Mouse (Mus musculus) gastrocnemius, adult 8-10 months (tissue): ENCODE measurements around the gene Plekhg5. TPM values are rescaled to one million over a fixed set of nuclear protein-coding genes. Genes with fewer than 3 reads are reported as not detected.

Experiments
- DNase-seq, 2 experiments: peaks; one replicate each; pipeline ENCODE4 v3.0.0; 2022; ENCODE audit warnings: low spot score in 2 of 2
- total RNA-seq, 4 experiments: library from RNA; stranded (reverse); gene quantifications; 2 replicates each; pipeline ENCODE4 v1.2.4; 2022

Plekhg5 gene
- total RNA-seq, 4 experiments from 2014 or later: 5.2 to 6.1 (median 5.8) TPM

DNA sequence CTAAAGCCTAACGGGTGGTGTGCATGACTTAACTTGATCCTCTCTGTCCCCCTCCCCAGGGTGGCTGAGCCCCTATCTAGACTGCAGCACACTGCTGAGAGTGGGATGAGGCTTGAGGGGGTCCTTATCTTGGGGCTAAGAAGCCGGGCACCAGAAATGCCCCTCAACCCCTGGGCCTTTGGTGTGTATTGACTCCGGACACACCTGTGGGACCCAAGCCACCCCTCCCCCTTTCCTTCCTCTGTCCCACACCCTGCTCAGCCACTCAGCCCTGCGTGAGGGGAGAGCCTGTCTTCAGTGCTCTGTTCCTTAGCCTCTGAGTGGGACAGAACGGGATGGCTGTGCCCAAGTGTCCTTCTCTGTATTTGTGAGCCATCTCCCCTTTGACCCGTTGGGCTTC, 24.6 kb downstream of the Plekhg5 start:
- no peak for DNase-seq

DNA sequence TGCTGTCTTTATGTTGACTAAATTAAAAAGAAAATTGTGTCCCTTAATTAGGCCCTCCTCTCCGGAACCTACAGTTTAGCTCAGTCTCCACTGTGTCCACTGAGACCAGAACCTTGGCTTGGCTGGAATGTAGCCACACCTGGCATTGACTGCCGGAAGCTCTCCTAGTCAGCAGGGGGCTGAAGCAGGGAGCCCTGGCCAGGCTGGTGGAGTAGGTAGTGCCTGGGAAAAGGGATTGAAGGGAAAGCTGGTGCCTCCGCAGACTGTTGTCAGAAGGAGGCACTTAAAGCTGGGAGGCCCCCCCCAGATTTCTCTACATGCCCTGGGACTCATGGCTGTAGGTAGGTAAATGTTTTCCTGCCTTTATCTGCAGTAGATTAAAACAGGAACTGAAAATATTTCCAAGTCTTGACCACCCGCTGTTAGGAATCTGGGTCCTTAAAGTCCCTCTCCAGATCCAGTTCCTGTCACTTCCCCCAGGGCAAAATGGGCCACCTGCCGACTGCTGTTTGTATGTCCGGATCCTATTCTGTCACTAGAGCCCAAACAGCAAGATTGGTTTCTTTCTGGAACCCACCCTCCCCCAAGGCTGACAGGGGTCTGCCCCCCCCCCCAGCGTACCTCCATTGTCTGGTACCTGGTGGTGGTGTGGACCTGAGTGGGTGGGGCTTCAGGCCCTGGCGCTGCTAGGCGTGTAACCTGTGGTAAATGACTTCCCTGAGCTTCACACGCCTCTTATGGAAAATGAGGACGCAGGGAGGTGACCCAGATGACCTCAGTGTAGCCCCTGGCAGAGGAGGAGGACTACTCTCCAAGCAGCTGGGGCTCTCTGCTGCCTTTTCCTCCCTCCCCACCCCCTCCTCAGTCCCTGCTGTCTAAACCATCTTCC, 25.9 kb downstream of the Plekhg5 start:
- no peak for DNase-seq

DNA sequence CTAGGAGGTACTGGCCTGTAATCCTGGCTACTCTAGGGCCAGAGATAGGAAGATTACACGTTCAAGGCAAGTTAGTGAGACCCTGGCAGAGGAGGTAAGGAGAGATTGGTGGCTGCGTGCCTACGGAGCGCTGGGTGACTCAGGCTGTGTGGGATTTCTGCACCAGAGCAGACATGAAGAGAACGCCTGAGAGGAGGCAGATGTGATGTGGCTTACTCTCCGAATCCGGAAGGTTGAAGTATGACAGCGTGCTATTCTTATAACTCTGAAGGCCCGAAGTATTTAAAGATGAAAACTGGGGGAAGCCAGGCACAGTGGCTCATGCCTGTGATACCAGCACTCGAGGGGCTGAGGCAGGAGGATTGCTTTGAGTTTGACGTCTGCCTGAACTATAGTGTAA, 28.2 kb downstream of the Plekhg5 start:
- no peak for DNase-seq

DNA sequence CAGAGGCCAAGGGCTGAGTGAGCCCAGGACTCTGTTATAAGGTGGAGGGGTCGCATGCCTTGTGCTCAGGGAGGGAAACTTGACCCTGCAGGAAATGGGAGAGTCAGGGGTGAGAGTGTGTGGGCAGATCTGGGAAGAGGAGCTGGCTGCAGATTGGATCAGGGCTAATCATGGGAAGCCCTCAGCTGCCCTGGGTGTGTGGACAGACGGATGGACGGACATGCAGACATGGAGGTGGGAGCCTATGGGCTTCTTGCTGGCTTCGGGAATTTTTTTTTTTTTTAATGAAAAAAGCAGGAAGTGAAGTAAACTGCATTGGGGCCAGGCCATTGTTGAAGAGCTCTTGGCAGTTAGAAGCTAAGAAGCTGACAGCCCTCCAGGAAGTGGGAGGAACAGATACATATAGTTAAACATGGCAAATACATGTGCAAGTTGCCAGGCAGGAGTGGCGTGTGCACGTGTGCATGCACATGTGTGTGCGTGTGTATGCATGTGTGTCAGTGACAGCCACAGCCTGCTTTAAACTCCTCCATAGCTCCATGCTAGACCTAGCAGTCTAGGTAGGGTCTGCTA, 28.9 kb downstream of the Plekhg5 start:
- no peak for DNase-seq

DNA sequence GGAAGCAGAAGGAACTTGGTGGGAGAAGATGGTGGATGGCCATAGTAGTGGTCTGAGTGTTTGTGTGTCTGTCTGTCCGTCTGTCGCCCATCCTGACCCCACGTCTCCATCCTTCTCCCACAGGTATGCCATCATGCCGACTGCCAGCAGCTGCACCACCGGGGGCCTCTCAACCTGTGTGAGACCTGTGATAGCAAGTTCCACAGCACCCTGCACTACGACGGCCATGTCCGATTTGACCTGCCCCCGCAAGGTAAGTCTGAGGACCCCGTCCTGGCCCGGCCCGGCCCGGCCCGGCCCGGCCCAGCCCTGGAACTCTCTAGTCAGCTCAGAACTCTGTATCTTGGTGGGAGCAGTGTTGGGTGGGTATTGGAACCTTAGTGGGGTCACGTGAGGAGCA, 29.6 kb downstream of the Plekhg5 start:
- no peak for DNase-seq

DNA sequence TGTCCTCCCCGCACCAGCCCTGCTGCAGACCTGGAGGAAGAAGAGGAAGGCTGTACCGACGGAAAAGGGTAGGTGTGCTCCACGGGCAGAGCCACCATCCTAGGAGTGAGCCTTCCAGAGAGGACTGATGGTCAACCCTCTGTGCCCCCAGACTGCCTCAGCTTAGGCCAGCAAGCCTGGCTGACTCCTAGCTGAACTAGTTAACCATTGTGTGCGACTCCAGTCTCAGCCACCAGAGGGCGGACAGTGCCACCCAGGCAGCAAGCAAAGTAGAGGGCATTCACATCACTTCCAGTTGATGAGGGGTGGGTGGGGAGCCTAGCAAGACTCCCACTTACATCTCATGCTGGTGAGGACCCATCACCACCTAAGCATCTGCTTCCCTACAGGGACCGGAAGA, 30.7 kb downstream of the Plekhg5 start:
- DNase-seq: peak in 1 of 2 experiments; percentile 37

DNA sequence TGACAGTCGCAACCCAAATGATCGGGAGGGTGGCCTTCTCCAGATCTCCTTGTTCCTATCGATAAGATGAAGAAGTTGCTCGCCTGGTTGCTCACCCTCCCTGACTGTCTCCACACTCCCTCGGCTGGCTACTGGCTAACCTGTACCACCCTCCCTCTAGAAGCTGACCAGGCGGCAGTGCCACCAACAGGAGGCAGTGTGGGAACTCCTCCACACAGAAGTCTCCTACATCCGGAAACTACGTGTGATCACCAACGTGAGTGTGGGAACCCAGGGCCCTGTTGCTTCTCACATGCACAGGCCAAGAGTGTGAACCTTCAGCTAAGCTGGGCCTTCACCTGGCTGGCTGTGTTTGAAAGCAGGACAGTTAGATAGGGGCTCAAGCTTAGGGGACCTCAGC, 34.4 kb downstream of the Plekhg5 start:
- no peak for DNase-seq

DNA sequence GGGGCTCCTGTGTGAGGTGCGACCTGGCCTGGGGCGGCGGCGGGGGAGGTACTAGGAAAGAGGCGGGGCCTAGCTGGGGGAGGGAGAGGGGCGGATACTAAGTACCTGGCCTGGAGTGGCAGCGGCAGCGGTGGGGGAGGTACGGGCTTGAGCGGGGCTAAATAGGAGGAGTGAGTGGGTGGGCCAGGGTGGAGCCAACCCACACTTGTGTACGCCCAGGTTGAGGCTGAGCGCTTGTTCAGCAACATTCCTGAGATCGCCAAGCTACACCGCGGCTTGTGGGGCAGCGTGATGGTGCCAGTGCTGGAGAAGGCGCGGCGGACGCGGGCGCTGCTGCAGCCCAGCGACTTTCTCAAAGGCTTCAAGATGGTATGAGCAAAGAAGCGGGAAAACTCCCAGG, 35.2 kb downstream of the Plekhg5 start:
- DNase-seq: no peak

DNA sequence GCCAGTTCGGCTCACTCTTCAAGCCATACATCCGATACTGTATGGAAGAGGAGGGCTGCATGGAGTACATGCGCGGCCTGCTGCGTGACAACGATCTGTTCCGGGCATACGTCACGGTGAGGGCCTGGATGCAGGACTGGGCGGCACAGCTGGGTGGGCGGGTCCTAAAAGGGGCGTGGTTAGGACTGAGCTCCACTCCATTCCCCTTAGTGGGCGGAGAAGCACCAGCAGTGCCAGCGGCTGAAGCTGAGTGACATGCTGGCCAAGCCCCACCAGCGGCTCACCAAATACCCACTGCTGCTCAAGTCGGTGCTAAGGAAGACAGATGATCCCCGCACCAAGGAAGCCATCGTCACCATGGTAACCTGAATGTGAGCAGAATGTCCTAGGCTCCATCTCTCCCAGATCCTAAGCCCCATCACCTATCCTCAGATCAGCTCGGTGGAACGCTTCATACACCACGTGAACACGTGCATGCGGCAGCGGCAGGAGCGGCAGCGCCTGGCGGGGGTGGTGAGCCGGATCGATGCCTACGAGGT, 35.7 kb downstream of the Plekhg5 start:
- peak in 1 of 2 experiments; percentile 31 for DNase-seq

DNA sequence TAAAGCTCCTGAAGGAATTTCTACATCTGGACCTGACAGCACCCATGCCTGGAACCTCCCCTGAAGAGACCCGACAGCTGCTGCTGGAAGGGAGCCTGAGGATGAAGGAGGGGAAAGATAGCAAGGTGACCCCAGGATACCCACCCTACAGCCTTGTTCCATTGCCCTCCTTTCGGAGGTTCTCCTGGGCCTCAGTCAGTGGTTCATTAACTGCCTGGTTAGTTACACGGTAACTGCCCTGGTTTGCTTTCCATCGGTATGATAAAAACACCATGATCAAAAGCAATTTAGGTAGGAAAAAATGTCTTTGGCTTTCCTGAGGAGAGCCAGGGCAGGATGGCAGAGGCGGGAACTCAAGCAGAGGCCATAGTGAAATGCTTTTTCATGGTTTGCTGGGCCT, 36.4 kb downstream of the Plekhg5 start:
- no peak for DNase-seq

DNA sequence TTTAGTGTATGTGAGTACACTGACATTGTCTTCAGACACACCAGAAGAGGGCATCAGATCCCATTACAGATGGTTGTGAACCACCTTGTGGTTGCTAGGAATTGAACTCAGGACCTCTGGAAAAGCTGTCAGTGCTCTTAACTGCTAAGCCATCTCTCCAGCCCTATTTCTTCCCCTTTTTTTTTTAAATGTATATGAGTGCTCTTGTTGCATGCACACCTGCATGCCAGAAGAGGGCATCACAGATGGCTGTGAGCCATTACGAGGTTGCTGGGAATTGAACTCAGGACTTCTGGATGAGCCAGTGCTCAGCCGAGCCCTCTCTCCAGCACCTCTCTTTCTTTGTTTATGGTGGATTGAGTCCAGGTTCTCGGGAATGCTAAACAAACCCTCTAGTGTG, 37.2 kb downstream of the Plekhg5 start:
- no peak for DNase-seq

DNA sequence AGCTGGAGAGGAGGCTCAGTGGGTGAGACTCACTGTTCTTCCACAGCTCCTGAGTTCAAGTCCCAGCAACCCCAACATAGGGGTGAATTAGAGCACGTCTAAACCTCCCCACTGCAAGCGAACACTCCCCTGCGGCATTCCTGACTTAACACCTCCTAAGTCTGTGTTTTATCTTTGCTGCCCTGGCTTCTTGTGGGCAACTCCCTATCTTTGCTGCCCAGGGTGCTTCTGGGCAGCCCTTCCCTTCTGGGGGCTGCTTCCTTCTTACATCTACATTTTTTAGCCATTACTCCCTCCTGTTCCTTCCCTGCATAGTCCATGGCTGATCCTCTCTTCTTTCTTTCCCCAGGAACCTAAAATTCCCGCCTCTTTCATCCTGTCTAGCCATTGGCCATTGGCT, 38.4 kb downstream of the Plekhg5 start:
- no peak for DNase-seq

DNA sequence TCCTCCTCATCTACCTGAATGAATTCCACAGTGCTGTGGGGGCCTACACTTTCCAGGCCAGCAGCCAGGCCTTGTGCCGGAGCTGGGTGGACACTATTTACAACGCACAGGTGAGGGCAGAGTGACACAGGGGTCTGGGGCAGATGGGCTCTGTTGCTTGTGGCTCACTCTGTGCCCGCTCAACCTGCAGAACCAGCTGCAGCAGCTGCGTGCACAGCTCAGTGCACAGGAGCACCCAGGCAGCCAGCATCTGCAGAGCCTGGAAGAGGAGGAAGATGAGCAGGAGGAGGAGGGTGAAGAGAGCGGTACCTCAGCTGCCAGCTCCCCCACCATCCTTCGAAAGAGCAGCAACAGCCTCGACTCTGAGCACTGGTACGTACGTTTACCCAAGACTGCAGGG, 40.0 kb downstream of the Plekhg5 start:
- DNase-seq: no peak

DNA sequence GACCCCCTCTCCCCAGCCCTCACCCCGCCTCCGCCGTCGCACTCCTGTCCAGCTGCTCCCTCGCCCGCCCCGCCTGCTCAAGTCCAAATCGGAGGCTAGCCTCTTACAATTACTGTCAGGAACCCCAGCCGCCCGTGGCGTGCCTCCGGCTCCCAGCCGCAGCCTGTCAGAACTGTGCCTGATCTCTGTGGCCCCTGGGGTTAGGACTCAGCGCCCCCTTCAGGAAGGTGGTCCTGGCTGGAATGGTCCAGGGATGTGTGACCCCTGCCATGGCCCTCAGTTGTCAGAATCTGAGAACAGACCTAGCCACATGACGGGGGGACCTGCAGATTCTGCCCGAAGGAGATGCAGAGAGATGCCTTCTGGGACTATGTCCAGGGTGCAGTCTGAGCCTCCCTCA, 41.8 kb downstream of the Plekhg5 start:
- DNase-seq: no peak

DNA sequence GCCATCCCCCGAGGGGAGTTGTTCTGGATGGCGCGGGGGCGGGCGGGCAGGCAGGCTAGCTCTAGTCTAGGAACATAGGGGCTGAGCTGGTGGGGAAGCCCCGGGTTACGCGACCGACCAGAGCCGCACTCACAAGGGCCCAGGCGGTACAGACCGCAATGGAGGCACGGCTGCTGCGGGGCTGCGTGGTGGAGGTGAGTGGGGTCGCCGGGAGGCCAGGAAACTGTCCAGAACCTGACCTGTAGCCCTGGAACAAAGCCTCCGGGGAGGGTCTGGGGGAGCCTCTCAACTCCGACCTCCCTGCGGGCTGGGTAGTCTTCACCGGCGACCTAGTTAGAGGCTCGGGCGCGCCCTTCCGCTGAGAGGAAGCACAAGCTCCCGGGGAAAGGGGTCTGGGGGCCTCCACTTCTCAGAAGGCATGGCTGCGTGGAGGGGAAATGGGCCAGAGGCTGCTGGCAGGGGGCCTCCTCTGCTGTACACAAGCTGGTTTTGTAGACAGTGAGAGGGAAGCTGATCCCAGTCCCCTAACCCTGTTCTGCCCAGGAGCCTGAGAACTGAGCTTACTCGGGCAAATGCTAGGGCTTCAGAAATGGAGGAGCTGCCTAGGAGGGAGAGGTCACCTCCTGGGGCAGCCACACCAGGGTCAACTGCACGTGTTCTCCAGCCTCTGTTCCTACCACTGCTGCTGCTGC, 43.8 kb downstream of the Plekhg5 start, which contains the start of gene Tnfrsf25:
Gene Tnfrsf25 (plus strand): TSS at position 14 of the 692 bp plus-strand sequence.
- DNase-seq: no peak

DNA sequence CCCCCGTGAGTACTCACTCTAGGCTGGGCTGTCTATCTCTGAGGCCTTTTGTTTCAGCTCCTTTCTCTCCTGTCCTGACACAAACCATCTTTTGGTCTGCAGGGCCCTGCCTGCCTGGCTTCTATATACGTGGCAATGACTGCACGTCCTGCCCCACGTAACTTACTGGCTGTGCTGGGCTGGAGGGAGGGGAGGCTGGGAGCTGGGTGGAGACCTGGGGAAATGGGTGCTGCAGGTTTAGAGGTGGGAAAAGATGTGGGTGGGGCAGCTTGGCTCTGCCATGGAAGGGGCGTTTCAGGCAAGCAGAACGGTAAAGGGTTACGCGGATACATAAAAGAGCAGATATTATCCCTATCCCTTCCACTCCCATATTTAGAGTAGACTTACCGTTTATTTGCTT, 45.2 kb downstream of the Plekhg5 start:
- no peak for DNase-seq

DNA sequence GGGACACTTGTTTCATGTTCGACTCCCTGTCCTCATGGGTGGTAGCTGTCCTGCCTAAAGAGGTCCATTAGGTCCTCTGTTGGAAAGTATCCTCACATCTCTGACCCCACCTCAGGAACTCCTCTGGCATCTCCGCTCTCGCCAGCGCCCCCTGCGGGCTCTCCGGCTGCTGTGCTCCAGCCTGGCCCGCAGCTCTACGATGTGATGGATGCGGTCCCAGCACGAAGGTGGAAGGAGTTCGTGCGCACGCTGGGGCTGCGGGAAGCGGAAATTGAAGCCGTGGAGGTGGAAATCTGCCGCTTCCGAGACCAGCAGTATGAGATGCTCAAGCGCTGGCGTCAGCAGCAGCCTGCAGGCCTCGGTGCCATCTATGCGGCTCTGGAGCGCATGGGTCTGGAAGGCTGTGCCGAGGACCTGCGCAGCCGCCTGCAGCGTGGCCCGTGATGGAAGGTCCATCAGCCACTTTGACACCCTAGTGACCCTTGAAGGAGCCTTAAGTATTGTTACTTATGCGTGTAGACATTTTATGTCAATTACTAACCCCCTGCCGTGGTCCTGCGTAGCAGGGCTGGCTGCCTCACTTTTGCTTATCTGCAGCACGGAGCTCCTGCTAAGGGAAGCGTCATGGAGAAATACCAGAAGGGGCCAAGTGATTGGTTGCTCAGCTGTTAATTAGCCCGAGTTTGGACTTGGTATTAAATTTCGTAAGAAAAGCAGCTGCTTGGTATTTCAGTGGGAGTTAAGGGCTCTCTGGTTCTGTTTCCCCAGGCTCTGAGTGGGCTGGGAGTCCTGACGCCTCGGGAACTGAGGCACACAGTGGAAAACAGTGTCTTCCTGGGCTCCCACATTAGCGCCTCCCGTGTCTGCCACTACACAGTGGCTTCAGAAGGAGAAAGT, 47.3 kb downstream of the Plekhg5 start:
- no peak for DNase-seq

DNA sequence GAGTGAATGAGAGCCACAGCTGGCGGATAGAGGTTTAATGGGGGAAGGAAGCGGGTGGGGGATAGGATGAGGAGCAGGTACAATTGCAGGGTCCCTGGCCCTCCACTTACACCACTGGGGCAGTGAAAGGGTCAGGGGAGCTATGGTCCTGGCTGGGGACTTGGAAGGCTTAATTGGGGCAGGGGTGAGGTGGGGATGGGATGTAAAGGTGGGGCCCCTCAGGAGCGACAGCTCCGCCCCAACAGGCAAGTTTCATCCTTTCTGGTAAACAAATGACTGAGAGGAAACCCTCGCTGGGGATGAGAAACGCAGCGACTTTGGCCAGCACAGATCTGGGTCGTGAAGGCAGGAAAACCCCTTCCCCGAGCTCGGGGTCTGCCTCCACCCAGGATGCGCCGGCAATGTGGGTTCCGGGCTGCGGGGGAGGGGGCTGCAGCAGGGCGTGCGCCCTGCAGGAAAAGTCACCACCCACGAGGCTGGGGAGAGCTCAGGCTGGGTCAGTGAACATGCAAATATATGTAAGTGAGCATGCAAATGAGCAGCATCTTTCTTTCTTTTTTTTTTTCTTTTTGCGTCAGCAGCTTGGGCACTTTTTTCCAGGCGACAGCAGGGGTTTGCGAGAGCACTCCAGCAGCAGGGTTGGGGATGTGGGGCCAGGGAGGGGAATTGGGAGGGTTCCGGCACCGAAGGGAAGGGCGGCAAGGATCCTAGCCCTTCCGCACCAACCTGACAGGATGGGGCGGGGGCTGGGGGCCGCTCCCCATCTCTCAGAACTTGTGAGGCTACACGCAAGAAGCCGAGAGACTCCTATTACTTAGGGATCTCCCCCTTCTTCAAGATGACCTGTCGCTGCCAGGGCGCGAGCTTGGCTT, 48.2 kb downstream of the Plekhg5 start:
- no peak for DNase-seq

DNA sequence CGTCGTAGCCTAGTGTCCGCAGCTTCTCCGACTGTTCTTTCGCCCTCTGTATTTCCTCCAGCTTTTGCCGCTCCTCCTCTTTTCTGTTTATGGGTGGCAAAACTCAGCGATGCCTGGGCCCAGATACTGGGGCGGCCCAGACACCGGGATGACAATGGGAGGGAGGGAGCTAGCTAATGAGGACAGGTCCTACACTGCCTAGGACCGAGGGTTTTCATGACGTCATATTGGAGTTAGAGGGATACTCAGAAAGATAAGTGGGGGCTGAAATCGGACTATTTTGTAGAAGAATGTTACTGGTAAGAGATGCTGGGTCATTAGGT, 48.8 kb downstream of the Plekhg5 start:
- no peak for DNase-seq

DNA sequence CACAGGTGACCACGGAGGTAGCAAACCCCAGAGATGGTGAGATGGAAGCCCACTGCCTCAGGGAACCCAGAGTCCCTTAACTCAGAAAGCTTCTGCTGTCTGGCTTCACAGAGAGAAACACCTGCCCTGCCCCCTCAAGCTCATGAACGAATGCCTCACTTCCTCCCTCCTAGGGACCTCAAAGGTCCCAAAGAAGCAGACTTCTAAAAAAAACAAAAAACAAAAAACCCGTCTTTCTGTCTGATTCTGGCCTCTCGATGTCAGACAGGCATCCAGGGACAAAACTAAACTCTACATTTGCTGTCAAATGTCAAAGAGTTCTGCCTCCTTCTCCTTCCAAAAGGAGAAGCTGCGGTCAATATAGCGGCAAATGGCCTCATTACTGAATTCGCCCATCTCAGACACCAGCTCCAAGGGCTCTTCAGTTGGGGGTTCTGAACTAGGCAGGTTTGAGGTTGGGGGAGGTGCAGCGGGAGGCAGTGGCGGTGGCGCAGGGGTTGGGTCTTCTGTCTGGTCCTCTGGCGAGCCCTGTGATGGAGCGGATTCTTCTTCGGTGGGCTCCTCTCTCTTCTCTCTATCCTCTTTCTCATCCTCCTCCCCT, 52.2 kb downstream of the Plekhg5 start:
- DNase-seq: no peak
